Mouse (Mus musculus) c-Kit-negative CD71-positive TER-119-positive erythroid progenitor cells, embryonic 14.5 days (primary cell): ENCODE data around the gene Ptprr.
A peak's percentile ranks its signal among the peaks of the same experiment; 100 is the strongest.

Source experiments
- DNase-seq: peaks from one replicate; pipeline ENCODE4 v3.0.0-alpha.2; 2013; ENCODE audit warnings: low read depth, low spot score

Gene Ptprr

GRCm38 (mm10) chr10:116196596-116197415 lies 178.8 kb downstream of the Ptprr start:
- no peak for DNase-seq

- DNase-seq: no peak
Measured at GRCm38 (mm10) chr10:116197416-116197939, 179.5 kb downstream of the Ptprr start.

DNA sequence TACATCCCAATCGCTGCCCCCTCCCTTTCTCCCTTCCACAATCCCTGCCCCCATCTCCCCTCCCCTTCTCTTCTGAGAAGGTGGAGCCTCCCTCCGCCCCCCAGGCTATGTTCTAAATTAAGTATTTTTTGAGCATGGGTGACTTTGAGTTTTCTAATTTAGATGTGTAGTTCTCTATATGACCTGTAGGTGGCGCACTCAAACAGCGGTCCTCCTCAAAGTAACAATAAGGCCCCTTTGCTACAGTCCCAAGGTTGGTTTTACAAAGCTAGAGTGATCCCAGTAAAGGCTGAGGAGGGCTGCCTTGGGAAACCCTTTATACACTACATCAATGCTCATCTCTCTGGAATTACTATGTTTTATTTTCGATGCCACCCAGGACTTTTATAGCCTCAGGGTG lies 181.0 kb downstream of the Ptprr start:
- DNase-seq: peak; percentile 8

DNA sequence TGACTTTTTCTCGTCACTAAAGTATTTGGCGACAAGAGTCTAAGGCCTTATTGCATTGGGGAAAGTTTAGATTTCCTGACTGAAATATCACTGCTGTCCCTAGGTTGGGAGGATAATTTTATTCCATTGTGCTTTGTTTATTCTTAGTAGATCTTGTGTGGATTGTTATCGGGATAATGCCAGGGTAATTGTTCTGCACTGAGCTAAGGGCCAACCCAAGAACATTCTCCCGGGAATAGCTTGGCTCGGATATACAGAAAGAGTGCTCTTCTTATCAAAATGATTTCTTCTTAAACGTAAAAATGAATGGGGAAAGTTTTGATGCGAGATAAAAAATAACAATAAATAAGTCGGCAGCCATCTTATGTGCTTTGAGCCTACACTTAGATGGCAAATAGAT lies 183.5 kb downstream of the Ptprr start:
- no peak for DNase-seq

- DNase-seq: no peak
Measured at GRCm38 (mm10) chr10:116205580-116206358, 187.8 kb downstream of the Ptprr start.

DNA sequence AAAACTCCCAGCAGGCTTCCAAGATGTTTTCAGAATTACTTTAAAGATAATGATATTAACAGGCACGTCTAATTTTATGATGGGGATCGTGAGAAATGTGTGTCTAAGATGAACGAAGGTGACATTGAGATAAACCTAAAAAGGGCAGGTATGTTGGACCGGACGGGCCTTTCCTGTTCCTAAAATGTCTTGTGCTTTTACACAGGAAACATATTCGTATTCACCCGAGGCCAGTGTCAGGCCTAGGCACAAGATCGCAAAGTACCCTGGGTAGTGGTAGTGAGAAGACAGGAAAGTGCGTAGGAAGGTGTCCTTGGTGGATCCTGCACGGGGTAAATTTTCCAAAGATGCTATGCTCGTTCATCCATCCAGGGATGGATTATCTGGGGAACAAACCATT lies 188.4 kb downstream of the Ptprr start:
- no peak for DNase-seq

- DNase-seq: peak; percentile 11
Measured at GRCm38 (mm10) chr10:116207987-116208726, 190.1 kb downstream of the Ptprr start.

DNA sequence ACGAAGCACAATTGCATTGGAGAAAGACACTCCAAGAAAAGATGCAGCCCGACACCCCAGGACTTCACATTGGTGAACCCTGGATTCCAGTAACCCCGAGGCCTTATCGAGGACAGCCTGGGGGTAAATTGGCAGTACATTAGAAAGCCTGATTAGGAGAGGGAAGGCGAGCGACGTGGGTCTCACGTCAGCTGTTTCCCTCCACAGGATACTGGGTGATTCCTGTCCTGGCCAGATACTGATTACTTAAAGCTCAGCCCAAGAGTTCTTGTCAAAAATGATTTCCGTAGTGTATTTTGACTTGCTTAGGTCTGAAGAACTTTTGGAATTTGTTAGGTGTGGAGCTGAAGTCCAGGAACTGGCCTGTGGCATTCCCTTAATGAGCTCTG lies 190.7 kb downstream of the Ptprr start:
- no peak for DNase-seq

- no peak for DNase-seq
Measured at GRCm38 (mm10) chr10:116212127-116212526, 194.1 kb downstream of the Ptprr start.

- DNase-seq: no peak
Measured at GRCm38 (mm10) chr10:116220336-116221118, 202.5 kb downstream of the Ptprr start.

GRCm38 (mm10) chr10:116235299-116235698 lies 217.3 kb downstream of the Ptprr start:
- DNase-seq: no peak

- no peak for DNase-seq
Measured at GRCm38 (mm10) chr10:116242200-116242599, 224.2 kb downstream of the Ptprr start.

GRCm38 (mm10) chr10:116243373-116243772 lies 225.4 kb downstream of the Ptprr start:
- DNase-seq: no peak

DNA sequence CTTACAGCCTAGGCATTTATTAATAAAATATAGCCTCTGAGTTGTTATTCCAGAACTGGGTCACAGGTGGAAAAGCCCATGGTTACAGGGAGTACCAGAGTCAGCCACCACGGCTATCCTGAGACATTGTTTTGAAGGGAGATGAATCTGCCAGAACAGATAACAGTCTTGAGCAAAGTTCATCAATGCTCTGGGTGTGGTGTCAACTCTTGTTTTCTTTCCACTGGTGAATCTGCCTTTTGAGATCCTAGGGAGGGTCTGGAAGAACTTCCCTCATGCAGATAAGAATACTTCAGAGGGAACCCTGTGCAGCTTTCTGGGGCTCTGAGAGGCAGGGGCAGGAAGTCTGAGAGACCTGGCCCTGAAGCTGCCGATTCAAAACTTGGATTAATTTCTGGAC lies 227.6 kb downstream of the Ptprr start:
- no peak for DNase-seq

GRCm38 (mm10) chr10:116252668-116253067 lies 234.7 kb downstream of the Ptprr start:
- no peak for DNase-seq

GRCm38 (mm10) chr10:116253972-116254371 lies 236.0 kb downstream of the Ptprr start:
- no peak for DNase-seq

GRCm38 (mm10) chr10:116259298-116259697 lies 241.3 kb downstream of the Ptprr start:
- no peak for DNase-seq

GRCm38 (mm10) chr10:116260658-116261433 lies 242.8 kb downstream of the Ptprr start:
- DNase-seq: no peak

- no peak for DNase-seq
Measured at GRCm38 (mm10) chr10:116261559-116261958, 243.5 kb downstream of the Ptprr start.

GRCm38 (mm10) chr10:116264521-116264920 lies 246.5 kb downstream of the Ptprr start:
- DNase-seq: no peak
